Mouse (Mus musculus) hindbrain, embryonic 12.5 days (tissue): Measurements from ENCODE around the gene Gadd45b. TPM values are rescaled to one million over a fixed set of nuclear protein-coding genes. Genes with fewer than 3 reads are reported as not detected.

ENCODE experiments used
- ATAC-seq: fragments of 200-750 bp; cut with Nextera tagmentation; 2 replicates; pipeline ENCODE4 v1.8.0; 2017; ENCODE audit warnings: moderate TSS enrichment; ENCODE audit not compliant: low FRiP score
- H3K27ac ChIP-seq: fragments of 300-500 bp; sonication (generic); 2 replicates; pipeline ENCODE4 v1.5.1; 2016; ENCODE audit warnings: mild to moderate bottlenecking
- H3K27me3 ChIP-seq: fragments of 300-500 bp; sonication (generic); 2 replicates; pipeline ENCODE4 v1.6.1; 2016; ENCODE audit warnings: mild to moderate bottlenecking
- H3K36me3 ChIP-seq: fragments of 300-500 bp; sonication (generic); 2 replicates; pipeline ENCODE4 v1.6.1; 2016; ENCODE audit warnings: mild to moderate bottlenecking
- H3K4me1 ChIP-seq: fragments of 300-500 bp; sonication (generic); 2 replicates; pipeline ENCODE4 v1.6.1; 2016
- H3K4me2 ChIP-seq: fragments of 300-500 bp; sonication (generic); replicated peaks from 2 replicates; pipeline ENCODE4 v1.6.1; 2016; ENCODE audit warnings: mild to moderate bottlenecking
- H3K4me3 ChIP-seq: fragments of 300-500 bp; sonication (generic); 2 replicates; pipeline ENCODE4 v1.5.1; 2016; ENCODE audit warnings: mild to moderate bottlenecking
- H3K9ac ChIP-seq: fragments of 300-500 bp; sonication (generic); 2 replicates; pipeline ENCODE4 v1.6.1; 2016; ENCODE audit warnings: mild to moderate bottlenecking, moderate library complexity
- H3K9me3 ChIP-seq: fragments of 300-500 bp; sonication (generic); replicated peaks from 2 replicates; pipeline ENCODE4 v1.6.1; 2016; ENCODE audit warnings: mild to moderate bottlenecking
- WGBS: fragments of 180-500 bp; shearing (Covaris S2); methylation state at CpG from one replicate; pipeline ENCODE4 v1.1.7; 2016; 5-methylcytosine and 5-hydroxymethylcytosine counted together
- polyA plus RNA-seq: library from polyadenylated mRNA; unstranded; fragments of >200 nt; fragmentation: Nextera tagmentation; extraction: Ambion mirVana; gene quantifications from 2 replicates; pipeline ENCODE4 v1.2.1, GENCODE M21; 2016

Gadd45b gene
- polyA plus RNA-seq, 1 experiment from 2014 or later: 11.8 TPM

DNA sequence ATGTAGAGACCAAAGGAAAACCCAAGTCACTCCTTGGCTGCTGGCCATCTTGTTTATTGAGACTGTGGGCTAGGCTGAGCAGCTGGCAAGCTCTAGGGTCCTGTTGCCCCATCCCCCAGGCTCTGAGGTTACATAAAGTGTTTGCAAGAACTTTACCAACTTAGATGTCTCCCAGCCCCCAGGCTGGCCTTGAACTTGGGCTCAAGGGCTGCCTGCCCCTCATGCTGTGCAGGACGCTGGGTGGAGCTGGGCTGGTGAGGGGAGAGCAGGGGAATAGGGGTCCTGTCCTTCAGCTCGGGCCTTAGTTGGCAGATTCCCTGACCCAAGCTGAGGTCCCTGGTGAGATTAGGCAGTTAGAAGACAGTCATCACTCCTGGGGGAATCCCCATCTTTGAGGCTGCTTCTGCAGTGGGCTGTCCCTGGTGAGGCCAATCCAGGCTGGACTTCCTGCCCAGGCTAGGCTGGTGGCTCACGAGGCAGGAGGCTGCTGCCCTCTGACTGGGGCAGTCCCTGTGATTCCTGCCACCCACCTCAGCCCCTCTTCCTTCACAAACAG lies 37.3 kb downstream of the Gadd45b start:
- Histone ChIP-seq H3K27me3 (no peaks in the 10 kb centered on the region), H3K4me1 (peaks cover 17% of the 10 kb centered on the region), H3K9me3 (peaks cover 5% of the 10 kb centered on the region), H3K9ac (no peak overlapping the region), H3K27ac (no peak overlapping the region), H3K4me3 (no peak overlapping the region), H3K36me3 (no peaks in the 10 kb centered on the region), H3K4me2 (no peak overlapping the region)
- 59% methylated on average over 3 of the region's 3 CpGs for WGBS
- ATAC-seq: no peak

DNA sequence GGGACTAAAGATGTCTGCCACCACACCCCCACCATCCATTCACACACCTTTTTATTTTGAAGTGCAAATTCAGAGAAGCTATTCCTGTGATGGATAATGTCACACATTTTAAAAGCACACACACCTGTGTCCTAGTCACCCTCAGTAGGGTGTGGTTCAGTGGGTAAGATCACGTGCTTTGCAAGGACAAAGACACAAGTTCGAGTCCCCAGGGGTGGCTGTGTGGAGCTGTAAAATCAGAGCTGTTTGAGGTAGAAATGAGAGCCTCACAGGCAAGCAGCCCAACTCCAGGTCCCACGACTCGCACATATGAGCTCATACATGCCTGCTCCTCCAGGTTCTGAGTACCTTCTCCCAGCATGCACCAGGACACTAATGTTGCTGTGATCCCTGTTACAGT lies 38.2 kb downstream of the Gadd45b start:
- Histone ChIP-seq H3K4me1 (peaks cover 21% of the 10 kb centered on the region), H3K4me2 (no peak overlapping the region), H3K9me3 (peaks cover 5% of the 10 kb centered on the region), H3K36me3 (no peaks in the 10 kb centered on the region), H3K4me3 (no peak overlapping the region), H3K9ac (no peak overlapping the region), H3K27me3 (no peaks in the 10 kb centered on the region), H3K27ac (no peak overlapping the region)
- 88% methylated on average over 4 of the region's 4 CpGs for WGBS
- no peak for ATAC-seq

DNA sequence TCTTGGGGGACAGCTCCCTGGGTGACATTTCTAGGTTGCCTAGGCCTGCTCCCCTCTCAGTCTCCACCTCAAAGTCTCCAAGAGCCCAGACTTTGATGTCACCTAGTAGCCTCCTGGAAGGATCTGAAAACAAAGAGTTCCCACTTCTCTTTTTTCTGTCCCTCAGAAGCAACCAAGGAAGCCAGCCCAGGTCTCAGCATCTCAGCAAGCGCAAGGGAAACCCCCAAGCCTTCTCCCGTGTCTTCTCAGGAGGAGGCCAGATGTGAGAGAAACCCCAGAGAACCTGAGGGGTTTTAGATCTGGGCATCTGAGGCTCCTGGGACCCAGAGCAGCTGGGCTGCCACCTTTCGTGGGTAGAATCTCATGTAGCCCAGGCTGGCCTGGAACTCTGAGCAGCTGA lies 39.4 kb downstream of the Gadd45b start:
- WGBS: 66% methylated on average over 3 of the region's 3 CpGs
- H3K4me3 ChIP-seq: no peak overlapping the region

DNA sequence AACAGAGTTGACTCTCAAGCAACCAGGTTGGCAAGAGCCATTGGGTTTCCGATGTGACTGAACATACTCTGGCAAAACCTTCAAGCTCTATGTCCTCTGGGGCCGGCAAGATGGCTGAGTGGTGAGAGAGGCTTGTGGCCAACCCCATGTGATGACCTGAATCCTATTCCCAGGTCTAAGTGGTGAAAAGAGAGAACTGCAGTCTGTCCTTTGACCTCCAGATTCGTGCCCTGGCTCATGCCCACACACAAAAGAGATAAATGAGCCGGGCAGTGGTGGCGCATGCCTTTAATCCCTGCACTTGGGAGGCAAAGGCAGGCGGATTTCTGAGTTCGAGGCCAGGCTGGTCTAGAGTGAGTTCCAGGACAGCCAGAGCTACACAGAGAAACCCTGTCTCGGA lies 40.3 kb downstream of the Gadd45b start:
- no peaks in the 10 kb centered on the region for H3K36me3 ChIP-seq
- no peak overlapping the region for H3K27ac ChIP-seq
- H3K27me3 ChIP-seq: no peaks in the 10 kb centered on the region
- no peak overlapping the region for H3K4me2 ChIP-seq
- H3K4me1 ChIP-seq: peaks cover 14% of the 10 kb centered on the region
- peaks cover 5% of the 10 kb centered on the region for H3K9me3 ChIP-seq
- H3K9ac ChIP-seq: no peak overlapping the region
- no peak for ATAC-seq
- H3K4me3 ChIP-seq: no peak overlapping the region
- WGBS: 87% methylated on average over 8 of the region's 8 CpGs

More for the DNA sequence above, 39.4 kb downstream of the Gadd45b start:
- Histone ChIP-seq H3K27ac (no peak overlapping the region), H3K4me1 (peaks cover 15% of the 10 kb centered on the region), H3K9me3 (peaks cover 5% of the 10 kb centered on the region), H3K4me2 (no peak overlapping the region), H3K9ac (no peak overlapping the region), H3K36me3 (no peaks in the 10 kb centered on the region), H3K27me3 (no peaks in the 10 kb centered on the region)
- no peak for ATAC-seq

DNA sequence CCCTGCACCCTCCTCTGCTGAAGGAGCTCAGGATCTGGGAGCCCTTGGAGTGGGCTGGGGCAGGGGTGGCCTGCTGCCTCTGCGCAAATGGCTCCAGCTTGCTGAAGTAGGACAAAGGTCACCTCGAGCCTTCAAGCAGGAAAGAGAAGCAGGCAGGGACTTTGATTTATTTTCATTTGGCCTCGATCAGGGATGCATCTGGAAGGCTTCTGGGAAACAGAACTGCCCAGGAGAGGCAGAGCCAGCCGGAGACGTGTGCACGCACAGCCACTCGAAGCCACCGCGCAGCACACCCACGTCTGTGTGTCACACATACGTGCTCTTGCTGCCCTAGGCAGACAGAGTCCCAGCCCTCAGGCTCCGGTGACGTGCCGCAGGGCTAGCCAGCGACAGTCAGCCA lies 41.7 kb downstream of the Gadd45b start:
- no peak overlapping the region for H3K9ac ChIP-seq
- peaks cover 14% of the 10 kb centered on the region for H3K4me1 ChIP-seq
- no peaks in the 10 kb centered on the region for H3K36me3 ChIP-seq
- ATAC-seq: no peak
- H3K4me2 ChIP-seq: no peak overlapping the region
- H3K9me3 ChIP-seq: peaks cover 5% of the 10 kb centered on the region
- 81% methylated on average over 15 of the region's 15 CpGs for WGBS
- no peaks in the 10 kb centered on the region for H3K27me3 ChIP-seq
- H3K27ac ChIP-seq: no peak overlapping the region
- H3K4me3 ChIP-seq: no peak overlapping the region

DNA sequence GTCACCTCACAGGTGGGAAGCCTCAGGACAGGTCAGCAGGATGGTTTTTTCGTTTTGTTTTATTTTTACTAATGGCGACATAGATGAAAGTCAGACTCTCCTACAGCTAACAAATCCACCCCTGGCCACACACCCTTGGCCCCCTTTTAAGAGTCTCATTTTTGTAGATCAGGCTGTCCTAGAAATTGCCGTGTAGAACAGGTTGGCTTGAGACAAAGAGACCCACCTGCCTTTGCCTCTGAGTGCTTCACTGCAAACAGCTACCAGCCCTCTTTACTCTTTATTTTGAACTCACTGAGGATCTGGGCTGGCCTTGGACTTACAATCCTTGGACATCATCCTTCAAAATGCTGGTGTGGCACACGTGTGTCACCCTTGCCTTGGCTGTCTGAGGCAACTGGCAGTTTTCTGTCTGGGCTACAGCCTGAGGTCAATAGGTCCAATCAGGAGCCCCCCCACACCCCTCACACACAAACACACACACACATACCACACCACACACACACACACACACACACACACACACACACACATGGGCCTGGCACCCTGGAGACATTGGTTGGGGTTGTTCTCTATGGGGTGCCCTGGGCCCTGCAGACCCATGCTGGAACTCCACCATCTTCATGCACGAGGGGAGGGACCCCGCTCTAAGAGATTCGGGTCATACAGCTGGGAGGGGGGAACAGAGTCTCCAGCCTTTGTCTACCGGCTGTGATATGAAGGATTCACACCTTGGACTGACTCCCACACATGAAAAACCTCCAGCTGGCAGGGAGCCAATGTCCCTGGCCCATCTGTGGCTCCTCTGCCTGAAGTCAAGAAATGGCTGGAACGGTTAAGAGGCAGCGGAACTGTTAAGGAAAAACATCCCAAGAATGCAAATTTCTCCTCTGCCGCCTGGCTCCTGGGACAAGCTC lies 42.5 kb downstream of the Gadd45b start:
- Histone ChIP-seq H3K27ac (no peak overlapping the region), H3K36me3 (no peaks in the 10 kb centered on the region), H3K4me3 (no peak overlapping the region), H3K27me3 (no peaks in the 10 kb centered on the region), H3K4me1 (peaks cover 9% of the 10 kb centered on the region), H3K9me3 (peaks cover 5% of the 10 kb centered on the region), H3K4me2 (no peak overlapping the region), H3K9ac (no peak overlapping the region)
- 63% methylated on average over 11 of the region's 11 CpGs for WGBS
- ATAC-seq: no peak

DNA sequence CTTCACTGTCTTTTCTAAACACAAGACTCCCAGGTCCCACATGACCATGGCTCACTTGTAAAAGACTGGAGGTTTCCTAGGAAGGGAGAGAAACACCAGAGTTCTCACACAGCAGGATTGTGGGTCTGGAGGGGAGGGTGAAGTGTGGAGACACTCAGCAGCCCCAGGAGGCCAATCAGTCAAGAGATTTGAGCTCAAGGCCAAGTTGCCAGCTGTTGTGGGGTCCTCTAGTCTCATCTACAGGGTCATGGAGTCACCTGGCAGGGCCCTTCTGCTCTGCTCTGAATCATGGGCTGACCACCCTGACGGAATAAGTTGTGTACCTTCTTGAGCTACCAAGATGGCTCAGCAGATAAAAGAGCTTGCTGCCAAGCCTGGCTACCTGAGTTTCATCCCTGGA lies 43.8 kb downstream of the Gadd45b start:
- Histone ChIP-seq H3K27me3 (no peaks in the 10 kb centered on the region), H3K9ac (peak overlapping the region; percentile 4; the same call in 1 of the 2 replicates), H3K4me2 (no peak overlapping the region), H3K4me3 (no peak overlapping the region), H3K9me3 (peaks cover 5% of the 10 kb centered on the region), H3K36me3 (no peaks in the 10 kb centered on the region), H3K27ac (no peak overlapping the region), H3K4me1 (peaks cover 7% of the 10 kb centered on the region)
- 71% methylated on average over 1 of the region's 1 CpGs for WGBS
- ATAC-seq: no peak

DNA sequence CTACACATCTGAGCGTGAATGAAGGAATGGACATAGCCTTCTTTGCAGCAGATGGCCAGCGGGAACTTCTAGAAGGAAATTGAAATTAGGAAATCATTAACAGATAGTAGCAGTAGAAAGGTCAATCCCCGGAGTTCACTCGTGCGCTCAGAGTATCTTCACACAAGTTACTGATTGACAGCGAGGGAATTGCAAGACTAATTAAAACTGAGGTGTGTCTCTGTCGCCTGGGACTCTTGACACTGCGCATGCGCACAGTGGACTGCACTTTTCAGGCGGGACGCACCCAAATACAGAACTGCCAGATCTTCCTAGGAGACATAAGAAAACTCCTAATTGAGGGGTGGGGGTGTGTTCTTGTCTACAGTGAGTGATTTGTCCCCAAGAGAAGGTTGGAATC lies 45.6 kb downstream of the Gadd45b start:
- no peaks in the 10 kb centered on the region for H3K36me3 ChIP-seq
- WGBS: 88% methylated on average over 11 of the region's 11 CpGs

DNA sequence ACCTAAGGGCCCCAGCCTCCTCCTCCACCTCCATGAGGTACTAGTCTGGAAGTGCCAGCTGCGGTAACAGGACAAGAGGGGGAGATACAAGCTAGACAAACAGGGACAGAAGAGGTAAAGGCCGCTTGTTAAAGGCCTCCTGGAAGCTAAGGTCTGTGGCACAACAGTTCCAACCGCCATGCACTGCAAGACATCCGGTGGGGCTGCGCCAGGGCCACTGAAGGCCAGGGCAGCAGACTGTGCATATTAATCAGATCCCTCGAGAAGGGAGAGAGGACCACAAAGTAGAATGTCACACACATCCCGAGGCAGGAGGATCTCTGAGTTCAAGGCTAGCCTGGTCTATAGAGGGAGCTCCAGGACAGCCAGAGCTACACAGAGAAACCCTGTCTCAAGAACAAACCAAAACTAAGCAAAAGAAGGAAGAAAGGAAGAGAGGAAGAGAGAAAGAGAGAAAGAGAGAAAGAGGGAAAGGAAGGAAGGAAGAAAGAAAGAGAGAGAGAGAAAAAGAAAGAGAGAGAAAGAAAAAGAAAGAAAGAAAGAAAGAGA lies 51.8 kb downstream of the Gadd45b start:
- peaks cover 9% of the 10 kb centered on the region for H3K4me1 ChIP-seq
- H3K36me3 ChIP-seq: no peaks in the 10 kb centered on the region
- H3K9me3 ChIP-seq: no peaks in the 10 kb centered on the region
- H3K4me3 ChIP-seq: no peak overlapping the region
- H3K27me3 ChIP-seq: peaks cover 31% of the 10 kb centered on the region
- H3K9ac ChIP-seq: no peak overlapping the region
- WGBS: 60% methylated on average over 7 of the region's 7 CpGs
- H3K27ac ChIP-seq: no peak overlapping the region
- H3K4me2 ChIP-seq: no peak overlapping the region
- no peak for ATAC-seq

More for the DNA sequence above, 45.6 kb downstream of the Gadd45b start:
- H3K27ac ChIP-seq: no peak overlapping the region
- no peak overlapping the region for H3K9ac ChIP-seq
- ATAC-seq: no peak
- H3K4me3 ChIP-seq: no peak overlapping the region
- H3K4me1 ChIP-seq: peaks cover 7% of the 10 kb centered on the region
- H3K4me2 ChIP-seq: no peak overlapping the region
- H3K9me3 ChIP-seq: peaks cover 5% of the 10 kb centered on the region
- no peaks in the 10 kb centered on the region for H3K27me3 ChIP-seq

Other genes starting within 250 kb of the Gadd45b start
- 56.5 and 62.9 TPM in 2 replicates for gene Mob3a, start 228.1 kb upstream of the Gadd45b start, polyA plus RNA-seq
- 27.1 and 30.5 TPM in 2 replicates for gene Izumo4, start 227.9 kb upstream of the Gadd45b start, polyA plus RNA-seq
- gene Ap3d1, start 187.8 kb upstream of the Gadd45b start, polyA plus RNA-seq: 101 TPM in 2 replicates
- 25.9 and 27.4 TPM in 2 replicates for gene Dot1l, start 174.9 kb upstream of the Gadd45b start, polyA plus RNA-seq
- 65.3 and 71.8 TPM in 2 replicates for gene Sf3a2, start 131.9 kb upstream of the Gadd45b start, polyA plus RNA-seq
- gene Plekhj1, start 131.4 kb upstream of the Gadd45b start, polyA plus RNA-seq: 139 TPM in 2 replicates
- gene Amh, start 124.8 kb upstream of the Gadd45b start, polyA plus RNA-seq: not detected in 2 replicates
- gene Jsrp1, start 116.6 kb upstream of the Gadd45b start, polyA plus RNA-seq: 0.83 and 1.7 TPM in 2 replicates
- 1,255 and 1,389 TPM in 2 replicates for gene Oaz1, start 103.4 kb upstream of the Gadd45b start, polyA plus RNA-seq
- 0.74 and 0.94 TPM in 2 replicates for gene Lingo3, start 86.0 kb upstream of the Gadd45b start, polyA plus RNA-seq
- 214 and 250 TPM in 2 replicates for gene Lsm7, start 74.9 kb upstream of the Gadd45b start, polyA plus RNA-seq
- gene Sppl2b, start 74.8 kb upstream of the Gadd45b start, polyA plus RNA-seq: 56.6 and 58.8 TPM in 2 replicates
- gene Tmprss9, start 58.2 kb upstream of the Gadd45b start, polyA plus RNA-seq: 0.08 TPM in 2 replicates
- 271 and 305 TPM in 2 replicates for gene Timm13, start 29.1 kb upstream of the Gadd45b start, polyA plus RNA-seq
- 56.8 and 57.9 TPM in 2 replicates for gene Lmnb2, start 11.8 kb upstream of the Gadd45b start, polyA plus RNA-seq
- gene Gng7, start 84.9 kb downstream of the Gadd45b start, polyA plus RNA-seq: 10.1 and 10.7 TPM in 2 replicates
- 16.4 and 16.7 TPM in 2 replicates for gene Diras1, start 95.6 kb downstream of the Gadd45b start, polyA plus RNA-seq
- 33.8 and 37.0 TPM in 2 replicates for gene Slc39a3, start 107.4 kb downstream of the Gadd45b start, polyA plus RNA-seq
- gene Sgta, start 130.1 kb downstream of the Gadd45b start, polyA plus RNA-seq: 259 and 269 TPM in 2 replicates
- gene Thop1, start 140.0 kb downstream of the Gadd45b start, polyA plus RNA-seq: 57.5 and 58.0 TPM in 2 replicates
- 0.12 and 0.46 TPM in 2 replicates for gene Creb3l3, start 168.8 kb downstream of the Gadd45b start, polyA plus RNA-seq
- 223 and 232 TPM in 2 replicates for gene Map2k2, start 175.8 kb downstream of the Gadd45b start, polyA plus RNA-seq
- 17.7 and 18.2 TPM in 2 replicates for gene Zbtb7a, start 205.1 kb downstream of the Gadd45b start, polyA plus RNA-seq
- gene Pias4, start 237.8 kb downstream of the Gadd45b start, polyA plus RNA-seq: 56.7 and 59.2 TPM in 2 replicates
- 539 TPM in 2 replicates for gene Eef2, start 246.6 kb downstream of the Gadd45b start, polyA plus RNA-seq